Comparison of ENCODE assay signal across 15 mouse cellular contexts in genomic region chr13:73885656-73886055, GRCm38 (mm10). TPM values are rescaled to one million over a fixed set of nuclear protein-coding genes. Genes with fewer than 3 reads are reported as not detected.
DNase-seq lines count a peak whose midpoint lies in the region; ATAC-seq lines count a peak whose summit lies in the region.
"Had no signal": no experiment of that assay in that cellular context is flagged by ENCODE, and none has a peak within 500 bp of the region (broad histone marks: within the 10 kb centered on the region; RNA-seq: fewer than 3 reads in every experiment).

No protein-coding gene starts in this region.

- WGBS in midbrain, embryonic 11.5 days, result 84% methylated on average over 4 of the region's 4 CpGs
- 79% methylated on average over 4 of the region's 4 CpGs for WGBS in forebrain, embryonic 16.5 days

- H3K9me3 ChIP-seq in midbrain, embryonic 11.5 days (ENCODE audit: control insufficient read depth, low read length), result no peaks in the 10 kb centered on the region
- no peaks in the 10 kb centered on the region for H3K9me3 ChIP-seq in forebrain, embryonic 16.5 days (ENCODE audit: control insufficient read depth, low read length)
- H3K9me3 ChIP-seq: G1E; hindbrain, embryonic 15.5 days; liver, embryonic 15.5 days; midbrain, embryonic 10.5 days had no signal

- H3K27ac ChIP-seq in midbrain, embryonic 11.5 days (ENCODE audit: low read depth, low read length), result no peak overlapping the region
- no peak overlapping the region for H3K27ac ChIP-seq in forebrain, embryonic 16.5 days (ENCODE audit: low read length)
- H3K27ac ChIP-seq: hindbrain, embryonic 15.5 days; liver, embryonic 15.5 days; midbrain, embryonic 10.5 days had no signal

- peak; percentile 44 for DNase-seq in adrenal gland, postnatal 25 days
- no peak for DNase-seq in adrenal gland, postnatal 4 days (ENCODE audit: low spot score in 2 of 2)
- DNase-seq in kidney, adult 18-20 months, result peak; percentile 6
- no peak for DNase-seq in kidney, adult 9 months
- peak; percentile 56 for DNase-seq in testis, postnatal 10 days (ENCODE audit: low spot score)
- DNase-seq in testis, postnatal 14 days (ENCODE audit: low spot score), result no peak
- no peak for DNase-seq in midbrain, embryonic 11.5 days (ENCODE audit: low spot score, missing footprints)
- DNase-seq: thymus, adult 2 months had no signal

- H3K4me2 ChIP-seq in midbrain, embryonic 11.5 days, result no peak overlapping the region
- no peak overlapping the region for H3K4me2 ChIP-seq in forebrain, embryonic 16.5 days (ENCODE audit: low read length)
- H3K4me2 ChIP-seq: hindbrain, embryonic 15.5 days; liver, embryonic 15.5 days had no signal

- no peaks in the 10 kb centered on the region for H3K36me3 ChIP-seq in midbrain, embryonic 11.5 days (ENCODE audit: control insufficient read depth, insufficient read depth, low read length)
- no peaks in the 10 kb centered on the region for H3K36me3 ChIP-seq in forebrain, embryonic 16.5 days (ENCODE audit: control insufficient read depth, insufficient read depth)
- H3K36me3 ChIP-seq: G1E; hindbrain, embryonic 15.5 days; liver, embryonic 15.5 days; midbrain, embryonic 10.5 days had no signal

- H3K9ac ChIP-seq in midbrain, embryonic 11.5 days (ENCODE audit: low read length), result no peak overlapping the region
- H3K9ac ChIP-seq in forebrain, embryonic 16.5 days (replicated peaks; ENCODE audit: low read depth, low read length), result no peak overlapping the region
- H3K9ac ChIP-seq: hindbrain, embryonic 15.5 days; liver, embryonic 15.5 days had no signal

- H3K4me1 ChIP-seq in midbrain, embryonic 11.5 days (ENCODE audit: control insufficient read depth, insufficient read depth, low read length), result no peaks in the 10 kb centered on the region
- H3K4me1 ChIP-seq in forebrain, embryonic 16.5 days (replicated peaks; ENCODE audit: control insufficient read depth, insufficient read depth, low read length), result no peaks in the 10 kb centered on the region
- H3K4me1 ChIP-seq: hindbrain, embryonic 15.5 days; liver, embryonic 15.5 days had no signal

- no peaks in the 10 kb centered on the region for H3K27me3 ChIP-seq in midbrain, embryonic 11.5 days (ENCODE audit: control insufficient read depth, insufficient read depth, low read length)
- H3K27me3 ChIP-seq in forebrain, embryonic 16.5 days (replicated peaks; ENCODE audit: control insufficient read depth, insufficient read depth, low read length), result no peaks in the 10 kb centered on the region
- H3K27me3 ChIP-seq: hindbrain, embryonic 15.5 days; liver, embryonic 15.5 days had no signal

- ATAC-seq in midbrain, embryonic 11.5 days (ENCODE audit: low FRiP score), result no peak
- ATAC-seq in forebrain, embryonic 16.5 days, result no peak
- ATAC-seq: forebrain, embryonic 14.5 days had no signal

- no peak overlapping the region for H3K4me3 ChIP-seq in midbrain, embryonic 11.5 days (ENCODE audit: low read depth, low read length)
- no peak overlapping the region for H3K4me3 ChIP-seq in forebrain, embryonic 16.5 days (replicated peaks; ENCODE audit: low read length)
- H3K4me3 ChIP-seq: hindbrain, embryonic 15.5 days; liver, embryonic 15.5 days; midbrain, embryonic 10.5 days had no signal

RNA-seq across cellular contexts. Expression of gene Nkd2, which starts 38.2 kb away (rescaled TPM):
- 1.2 and 1.8 TPM in 2 replicates for total RNA-seq in adrenal gland, postnatal 25 days (2021)
- 1 to 10 TPM; 5.0 to 5.6 TPM for total RNA-seq in adrenal gland, postnatal 4 days (2021)
- 8.4 and 9.8 TPM in 2 replicates for polyA plus RNA-seq in midbrain, embryonic 11.5 days (2014; fragmentation: Nextera tagmentation; extraction: Ambion mirVana)
- polyA plus RNA-seq in forebrain, embryonic 16.5 days (2015; fragmentation: Nextera tagmentation; extraction: Ambion mirVana), result 11.0 and 12.2 TPM in 2 replicates
- total RNA-seq: granulocyte monocyte progenitor cell, adult 5-6 weeks had no signal
- polyA plus RNA-seq: G1E had no signal

RNA-seq across cellular contexts. Expression of gene Trip13, which starts 51.9 kb away (rescaled TPM):
- 1.4 and 3.3 TPM in 2 replicates for total RNA-seq in adrenal gland, postnatal 25 days (2021)
- 1 to 10 TPM; 8.3 to 9.4 TPM for total RNA-seq in adrenal gland, postnatal 4 days (2021)
- 53.4 and 57.1 TPM in 2 replicates for polyA plus RNA-seq in midbrain, embryonic 11.5 days (2014; fragmentation: Nextera tagmentation; extraction: Ambion mirVana)
- polyA plus RNA-seq in forebrain, embryonic 16.5 days (2015; fragmentation: Nextera tagmentation; extraction: Ambion mirVana), result 16.5 and 18.9 TPM in 2 replicates

RNA-seq across cellular contexts. Expression of gene Brd9, which starts 52.0 kb away (rescaled TPM):
- 29.2 and 37.5 TPM in 2 replicates for total RNA-seq in adrenal gland, postnatal 25 days (2021)
- 10 to 100 TPM; 56.2 to 56.6 TPM for total RNA-seq in adrenal gland, postnatal 4 days (2021)
- 76.7 and 84.8 TPM in 2 replicates for polyA plus RNA-seq in midbrain, embryonic 11.5 days (2014; fragmentation: Nextera tagmentation; extraction: Ambion mirVana)
- 102 and 104 TPM in 2 replicates for polyA plus RNA-seq in forebrain, embryonic 16.5 days (2015; fragmentation: Nextera tagmentation; extraction: Ambion mirVana)

Comparison
In these comparisons a context has a peak if more than half of its experiments do, and no peak if none do; other contexts are left out.
1. DNase-seq: peak in adrenal gland, postnatal 25 days (single experiment), kidney, adult 18-20 months (single experiment) and testis, postnatal 10 days (single experiment); none in adrenal gland, postnatal 4 days (0 of 2), kidney, adult 9 months (single experiment), testis, postnatal 14 days (single experiment) and midbrain, embryonic 11.5 days (single experiment).